In genomic region chr9:63165070-63165469, GRCm38 (mm10) we compare ENCODE assay signal across 32 mouse cellular contexts. TPM values are rescaled to one million over a fixed set of nuclear protein-coding genes. Genes with fewer than 3 reads are reported as not detected.
DNase-seq lines count a peak whose midpoint lies in the region; ATAC-seq lines count a peak whose summit lies in the region.
"Had no signal": no experiment of that assay in that cellular context is flagged by ENCODE, and none has a peak within 500 bp of the region (broad histone marks: within the 10 kb centered on the region; RNA-seq: fewer than 3 reads in every experiment).

No protein-coding gene starts in this region.

- H3K4me3 ChIP-seq in heart, embryonic 12.5 days: no peak overlapping the region
- no peak overlapping the region for H3K4me3 ChIP-seq in midbrain, embryonic 10.5 days
- H3K4me3 ChIP-seq in midbrain, embryonic 13.5 days (replicated peaks): no peak overlapping the region
- H3K4me3 ChIP-seq in limb, embryonic 10.5 days: no peak overlapping the region
- H3K4me3 ChIP-seq: forebrain, embryonic 10.5 days; forebrain, embryonic 13.5 days; gastrocnemius, adult 2 months; heart, embryonic 15.5 days; hindbrain, embryonic 12.5 days had no signal

- no peaks in the 10 kb centered on the region for H3K9me3 ChIP-seq in heart, embryonic 12.5 days (replicated peaks)
- H3K9me3 ChIP-seq in midbrain, embryonic 10.5 days (replicated peaks): no peaks in the 10 kb centered on the region; the same call in 1 of the 2 replicates
- no peaks in the 10 kb centered on the region for H3K9me3 ChIP-seq in midbrain, embryonic 13.5 days
- H3K9me3 ChIP-seq in limb, embryonic 10.5 days (replicated peaks): no peaks in the 10 kb centered on the region
- H3K9me3 ChIP-seq: forebrain, embryonic 13.5 days; G1E; heart, embryonic 15.5 days; hindbrain, embryonic 12.5 days had no signal

- no peak for ATAC-seq in heart, embryonic 12.5 days (ENCODE audit: insufficient number of reproducible peaks, low FRiP score)
- ATAC-seq in midbrain, embryonic 13.5 days: no peak
- ATAC-seq: forebrain, embryonic 13.5 days; forebrain, embryonic 16.5 days; hindbrain, postnatal 0 days; inflammation-experienced regulatory T-cells, adult 6 months; intestine, embryonic 16.5 days; Patski had no signal

- 0 out of 2 replicates have a peak overlapping the region, but pooled peaks have one; percentile 24 for H3K9ac ChIP-seq in heart, embryonic 12.5 days
- H3K9ac ChIP-seq in midbrain, embryonic 13.5 days (replicated peaks): no peak overlapping the region
- H3K9ac ChIP-seq: forebrain, embryonic 13.5 days; heart, embryonic 15.5 days; hindbrain, embryonic 12.5 days had no signal

- H3K4me2 ChIP-seq in heart, embryonic 12.5 days: no peak overlapping the region
- no peak overlapping the region for H3K4me2 ChIP-seq in midbrain, embryonic 13.5 days (replicated peaks)
- H3K4me2 ChIP-seq: forebrain, embryonic 13.5 days; heart, embryonic 11.5 days; heart, embryonic 15.5 days; hindbrain, embryonic 12.5 days had no signal

- DNase-seq in heart, adult 18-20 months: no peak
- no peak for DNase-seq in midbrain, embryonic 10.5 days (ENCODE audit: low spot score)
- DNase-seq in limb, embryonic 10.5 days (ENCODE audit: low spot score): no peak
- no peak for DNase-seq in adipocyte (ENCODE audit: low spot score)
- DNase-seq in thymus, postnatal 10 days (ENCODE audit: low spot score in 2 of 2): no peak
- DNase-seq: adrenal gland, adult 8-10 months; adrenal gland, postnatal 25 days; B cell, adult 2 months; cerebellum, adult 11-12 months; cerebellum, adult 8-10 months; cerebellum, postnatal 10 days; cerebellum, postnatal 36 days; embryo, embryonic 11 days; gastrocnemius, adult 2 months; gastrocnemius, postnatal 14 days; heart, adult 11 months; heart, postnatal 10 days; heart, postnatal 36 days had no signal

- peaks cover 6% of the 10 kb centered on the region for H3K4me1 ChIP-seq in heart, embryonic 12.5 days (replicated peaks)
- H3K4me1 ChIP-seq in midbrain, embryonic 10.5 days: peaks cover 25% of the 10 kb centered on the region
- H3K4me1 ChIP-seq in midbrain, embryonic 13.5 days (replicated peaks): peaks cover 6% of the 10 kb centered on the region
- peaks cover 25% of the 10 kb centered on the region for H3K4me1 ChIP-seq in limb, embryonic 10.5 days
- H3K4me1 ChIP-seq: forebrain, embryonic 13.5 days; heart, embryonic 15.5 days had no signal

- H3K36me3 ChIP-seq in heart, embryonic 12.5 days: peaks cover 30% of the 10 kb centered on the region
- peaks cover 29% of the 10 kb centered on the region for H3K36me3 ChIP-seq in midbrain, embryonic 10.5 days
- H3K36me3 ChIP-seq in midbrain, embryonic 13.5 days: peaks cover 4% of the 10 kb centered on the region; the same call in 1 of the 2 replicates
- H3K36me3 ChIP-seq in limb, embryonic 10.5 days: peaks cover 33% of the 10 kb centered on the region

- no peak overlapping the region for H3K27ac ChIP-seq in heart, embryonic 12.5 days (ENCODE audit: poor library complexity, severe bottlenecking)
- H3K27ac ChIP-seq in midbrain, embryonic 10.5 days (replicated peaks): peak overlapping the region; percentile 34
- no peak overlapping the region for H3K27ac ChIP-seq in midbrain, embryonic 13.5 days
- 0 out of 2 replicates have a peak overlapping the region, but pooled peaks have one; percentile 1 for H3K27ac ChIP-seq in limb, embryonic 10.5 days
- H3K27ac ChIP-seq: forebrain, embryonic 13.5 days; gastrocnemius, adult 2 months; heart, embryonic 15.5 days; hindbrain, embryonic 12.5 days; hindbrain, postnatal 0 days had no signal

- WGBS in heart, embryonic 12.5 days: 37% methylated on average over 9 of the region's 9 CpGs
- WGBS in midbrain, embryonic 10.5 days: 23% methylated on average over 9 of the region's 9 CpGs
- WGBS in midbrain, embryonic 13.5 days: 21% methylated on average over 9 of the region's 9 CpGs
- 37% methylated on average over 9 of the region's 9 CpGs for WGBS in limb, embryonic 10.5 days

- H3K27me3 ChIP-seq in heart, embryonic 12.5 days (replicated peaks): peaks cover 12% of the 10 kb centered on the region
- peaks cover 12% of the 10 kb centered on the region; the same call in 1 of the 2 replicates for H3K27me3 ChIP-seq in midbrain, embryonic 10.5 days (ENCODE audit: low read depth, poor library complexity, severe bottlenecking)
- H3K27me3 ChIP-seq in midbrain, embryonic 13.5 days: no peaks in the 10 kb centered on the region
- H3K27me3 ChIP-seq in limb, embryonic 10.5 days (ENCODE audit: low read depth, poor library complexity, severe bottlenecking): peaks cover 14% of the 10 kb centered on the region; the same call in 1 of the 2 replicates
- H3K27me3 ChIP-seq: CH12.LX; hindbrain, embryonic 12.5 days; Patski had no signal

RNA-seq across cellular contexts. Expression of gene Skor1, which starts 16.3 kb away (rescaled TPM):
- polyA plus RNA-seq in heart, embryonic 12.5 days (2016; fragmentation: Nextera tagmentation; extraction: Ambion mirVana): not detected in 2 replicates
- total RNA-seq in heart, adult 18-20 months (2021): not detected
- 0.12 TPM in 1 of 2 replicates, not detected in the other for polyA plus RNA-seq in midbrain, embryonic 10.5 days (2016; fragmentation: Nextera tagmentation; extraction: Ambion mirVana)
- polyA plus RNA-seq in midbrain, embryonic 13.5 days (2015; fragmentation: Nextera tagmentation; extraction: Ambion mirVana): 1.7 and 2.0 TPM in 2 replicates
- 0.10 and 0.14 TPM in 2 replicates for polyA plus RNA-seq in limb, embryonic 10.5 days (2016; fragmentation: Nextera tagmentation; extraction: Ambion mirVana)
- total RNA-seq: CH12.LX had no signal
- polyA plus RNA-seq: G1E; heart, embryonic 11.5 days; heart, embryonic 15.5 days; inflammation-experienced regulatory T-cells, adult 6 months; intestine, embryonic 16.5 days had no signal

Comparison
In these comparisons a context has a peak if more than half of its experiments do, and no peak if none do; other contexts are left out.
1. H3K27ac ChIP-seq: peak in midbrain, embryonic 10.5 days (single experiment) and limb, embryonic 10.5 days (single experiment); none in heart, embryonic 12.5 days (single experiment) and midbrain, embryonic 13.5 days (single experiment).